8 mouse cellular contexts compared by ENCODE assay signal in the genomic region with DNA sequence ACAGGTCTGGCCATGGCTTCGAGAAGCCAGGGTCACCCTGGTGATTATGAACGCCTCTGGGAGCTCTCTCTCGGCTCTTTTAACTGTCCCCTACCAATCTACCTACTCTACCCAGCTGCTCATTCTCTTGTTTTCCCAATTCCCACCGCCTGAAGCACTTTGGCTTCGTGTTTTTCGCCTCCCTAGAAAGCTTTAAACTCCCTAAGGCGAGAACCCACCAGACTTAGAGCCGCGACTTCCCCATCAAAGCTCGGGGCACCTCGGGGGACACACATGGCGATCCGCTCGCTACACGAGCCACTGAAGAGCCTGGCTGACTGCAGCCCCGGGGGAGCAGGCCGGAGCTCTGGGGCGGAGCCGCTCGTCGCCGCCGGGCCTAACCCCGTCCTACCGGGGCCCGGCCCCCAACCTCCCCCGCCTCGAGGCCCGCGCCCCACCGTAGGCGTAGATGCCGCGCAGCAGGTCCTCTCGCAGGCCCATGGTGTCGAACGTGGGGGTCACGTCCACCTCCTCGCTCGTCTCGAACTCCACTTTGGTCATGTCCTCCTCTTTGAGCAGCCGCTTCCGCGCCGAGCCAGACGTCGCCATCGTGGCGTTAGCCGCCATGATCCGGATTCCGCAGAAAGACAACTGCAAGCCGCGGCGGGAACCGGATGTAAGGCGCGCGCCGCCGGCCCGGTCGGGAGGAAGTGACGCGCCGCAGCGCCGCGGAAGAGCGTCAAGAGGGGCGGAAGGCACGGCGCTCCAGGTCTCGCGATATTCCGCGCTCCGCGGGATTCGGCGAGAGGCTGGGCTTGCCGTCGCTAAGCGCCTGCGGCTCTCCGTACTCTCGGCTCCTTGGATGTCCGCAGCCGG. TPM values are rescaled to one million over a fixed set of nuclear protein-coding genes. Genes with fewer than 3 reads are reported as not detected.
DNase-seq lines count a peak whose midpoint lies in the region; ATAC-seq and TF ChIP-seq lines count a peak whose summit lies in the region.

A gene (minus strand): TSS at position 699 of the 855 bp plus-strand sequence.

- peaks cover 3% of the 10 kb centered on the region; the same call in 1 of the 2 replicates for H3K4me1 ChIP-seq in cortical plate, adult 2 months (ENCODE audit: control insufficient read depth, insufficient read depth, low read length)
- H3K4me1 ChIP-seq in megakaryocyte, embryonic 14.5 days, result peaks cover 25% of the 10 kb centered on the region

- H3K36me3 ChIP-seq in megakaryocyte, embryonic 14.5 days (replicated peaks; ENCODE audit: low read length), result peaks cover 36% of the 10 kb centered on the region

- no peak for TF ChIP-seq CTCF in cortical plate, adult 2 months (IDR thresholded peaks at IDR 0.05; ENCODE audit: extremely low read depth, insufficient read depth, low read length)

- H3K27ac ChIP-seq in cortical plate, adult 2 months (ENCODE audit: insufficient read depth, low read length), result peak within 1 kb of the TSS; percentile 90

- peaks cover 28% of the 10 kb centered on the region for H3K27me3 ChIP-seq in megakaryocyte, embryonic 14.5 days (replicated peaks)

- peak; percentile 85 to 92 for DNase-seq in gastrocnemius, adult 8-10 months (ENCODE audit: low spot score in 2 of 2)
- peak; percentile 94 for DNase-seq in hindlimb bud, embryonic 11.5 days (ENCODE audit: extremely low spot score, low read depth, low spot score)
- DNase-seq in left cerebral cortex, adult 8-10 months (ENCODE audit: low spot score in 2 of 2), result peak; percentile 88 to 90
- DNase-seq in right cerebral cortex, postnatal 10 days (ENCODE audit: low spot score in 2 of 2), result peak; percentile 95 to 97
- peak; percentile 99 for DNase-seq in urinary bladder, postnatal 25 days (ENCODE audit: low spot score)

- H3K4me3 ChIP-seq in cortical plate, adult 2 months (ENCODE audit: insufficient read depth, low read length), result peak within 1 kb of the TSS; percentile 59
- H3K4me3 ChIP-seq in megakaryocyte, embryonic 14.5 days (replicated peaks), result peak within 1 kb of the TSS; percentile 99

- peak; percentile 95 for ATAC-seq in activated CD4-positive, CD25-positive, alpha-beta regulatory T cell, adult 4 months

- no peaks in the 10 kb centered on the region for H3K9me3 ChIP-seq in megakaryocyte, embryonic 14.5 days

- TF ChIP-seq POLR2A in cortical plate, adult 2 months (IDR thresholded peaks at IDR 0.05; ENCODE audit: extremely low read depth, insufficient read depth, low read length), result peak; percentile 90

RNA-seq across cellular contexts. Expression of the gene that starts here (rescaled TPM):
- polyA plus RNA-seq in activated CD4-positive, CD25-positive, alpha-beta regulatory T cell, adult 4 months (2017; shearing (Covaris generic)), result 100 to 1,000 TPM; 170 to 190 TPM
- polyA plus RNA-seq in cortical plate, adult 2 months (2012; rRNA removed), result 99.2 and 101 TPM in 2 replicates
- total RNA-seq in gastrocnemius, adult 8-10 months (2022), result 10 to 100 TPM; 30.7 to 53.1 (median 42.8) TPM
- 10 to 100 TPM; 79.6 to 92.5 (median 88.2) TPM for total RNA-seq in left cerebral cortex, adult 8-10 months (2022)
- 41.8 and 111 TPM in 2 replicates for polyA plus RNA-seq in megakaryocyte, embryonic 14.5 days (2012; ENCODE audit: insufficient read depth, low replicate concordance)

Comparison
In these comparisons a context has a peak if more than half of its experiments do, and no peak if none do; other contexts are left out.
1. Peak in every context shown above with its lines: DNase-seq, ATAC-seq, H3K4me3 ChIP-seq and H3K27ac ChIP-seq.